Mouse (Mus musculus): ENCODE data around the gene Prf1. TPM values are rescaled to one million over a fixed set of nuclear protein-coding genes. Genes with fewer than 3 reads are reported as not detected.
A peak's percentile ranks its signal among the peaks of the same experiment; 100 is the strongest.

Gene Prf1
- total RNA-seq, 4 experiments from 2014 or later, result 0.16 to 0.23 TPM; not detected in 2

- no peak for DNase-seq (ENCODE audit: low spot score)
Measured at GRCm38 (mm10) chr10:61339216-61339615, 41.6 kb downstream of the Prf1 start.

- no peak for DNase-seq (ENCODE audit: low spot score)
Measured at GRCm38 (mm10) chr10:61340247-61340646, 42.6 kb downstream of the Prf1 start.

- no peak for DNase-seq (ENCODE audit: low spot score)
Measured at GRCm38 (mm10) chr10:61341045-61341444, 43.4 kb downstream of the Prf1 start.

GRCm38 (mm10) chr10:61341557-61341956 is 43.9 kb downstream of the Prf1 start:
- DNase-seq (ENCODE audit: low spot score), result peak; percentile 59

DNA sequence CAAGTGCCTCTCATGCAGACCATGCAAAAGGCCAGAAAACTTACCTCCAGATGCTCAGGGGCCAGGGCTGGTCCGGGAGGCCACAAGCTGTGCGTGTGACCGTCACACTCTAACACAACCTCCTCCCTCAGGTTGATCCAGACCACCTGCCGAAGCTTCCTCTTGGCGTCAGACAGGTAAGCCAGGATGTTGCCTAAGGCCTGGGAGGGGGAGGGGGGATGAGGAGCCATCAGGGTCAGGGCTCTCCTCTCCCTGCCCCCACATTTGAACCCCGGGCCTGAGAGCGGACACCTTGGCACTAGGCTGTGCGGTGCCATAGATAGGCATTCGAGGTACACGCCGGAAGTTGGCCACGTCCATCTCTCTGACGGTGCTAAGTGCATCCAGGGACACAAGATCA is 45.1 kb downstream of the Prf1 start:
- no peak for DNase-seq (ENCODE audit: low spot score)

- DNase-seq (ENCODE audit: low spot score), result no peak
Measured at GRCm38 (mm10) chr10:61343950-61344349, 46.3 kb downstream of the Prf1 start.

- DNase-seq (ENCODE audit: low spot score), result no peak
Measured at GRCm38 (mm10) chr10:61345179-61345578, 47.5 kb downstream of the Prf1 start.

GRCm38 (mm10) chr10:61346374-61346773 is 48.7 kb downstream of the Prf1 start:
- DNase-seq (ENCODE audit: low spot score), result no peak

- DNase-seq (ENCODE audit: low spot score), result no peak
Measured at GRCm38 (mm10) chr10:61351216-61351615, 53.6 kb downstream of the Prf1 start.

Other genes starting within 250 kb of the Prf1 start
- 1 to 10 TPM in 2 of 4 experiments, under 1 TPM in 2; 0.37 to 1.8 (median 0.92) TPM for gene Pcbd1, start 208.5 kb upstream of the Prf1 start, total RNA-seq (2022)
- gene Sgpl1, start 150.1 kb upstream of the Prf1 start, total RNA-seq (2022), result 10 to 100 TPM; 13.9 to 17.0 (median 15.4) TPM
- not detected for gene Tbata, start 125.9 kb upstream of the Prf1 start, total RNA-seq (2022)
- gene Adamts14, start 24.4 kb upstream of the Prf1 start, total RNA-seq (2022), result 1 to 10 TPM in 2 of 4 experiments, under 1 TPM in 2; 0.69 to 1.3 (median 0.96) TPM
- 10 to 100 TPM; 11.3 to 21.8 (median 12.9) TPM for gene Pald1, start 85.7 kb downstream of the Prf1 start, total RNA-seq (2022)
- under 1 TPM in 1 of 4 experiments, not detected in 3; 0.11 TPM for gene Nodal, start 120.1 kb downstream of the Prf1 start, total RNA-seq (2022)
- 10 to 100 TPM; 59.5 to 77.7 (median 70.8) TPM for gene Eif4ebp2, start 154.8 kb downstream of the Prf1 start, total RNA-seq (2022)
- gene Lrrc20, start 178.0 kb downstream of the Prf1 start, total RNA-seq (2022), result 10 to 100 TPM; 32.7 to 43.3 (median 40.3) TPM

Data from heart, adult 8-10 months (tissue).